In the genomic region with DNA sequence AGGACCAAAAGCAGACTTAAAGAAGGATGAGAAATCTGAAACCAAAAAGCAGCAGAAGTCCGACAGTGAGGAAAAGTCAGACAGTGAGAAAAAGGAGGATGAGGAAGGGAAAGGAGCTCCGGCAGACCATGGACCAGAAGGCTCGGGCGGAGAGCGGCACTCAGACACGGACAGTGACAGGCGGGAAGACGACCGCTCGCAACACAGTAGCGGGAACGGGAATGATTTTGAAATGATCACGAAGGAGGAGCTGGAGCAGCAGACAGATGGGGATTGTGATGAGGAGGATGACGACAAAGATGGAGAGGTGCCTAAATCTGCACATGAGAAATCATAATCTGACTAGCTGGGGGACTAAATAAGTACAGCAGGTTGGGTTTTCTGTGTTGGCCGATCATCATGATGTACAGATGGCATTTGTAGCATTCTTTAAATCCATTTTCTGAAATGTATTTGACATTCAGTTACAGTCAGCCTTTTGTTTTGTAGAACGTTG, we compare ENCODE assay signal across 17 mouse cellular contexts.
"Had no signal": no experiment of that assay in that cellular context is flagged by ENCODE, and none has a peak within 500 bp of the region (broad histone marks: within the 10 kb centered on the region; RNA-seq: fewer than 3 reads in every experiment).

No protein-coding gene starts in this region.

- H3K4me2 ChIP-seq: lung, embryonic 14.5 days; midbrain, embryonic 13.5 days had no signal

- H3K27ac ChIP-seq: kidney, postnatal 0 days; left cerebral cortex, adult 2 months; liver, embryonic 14.5 days; midbrain, embryonic 10.5 days; midbrain, embryonic 13.5 days; stomach, postnatal 0 days had no signal

- DNase-seq: kidney, adult 2 months; kidney, postnatal 25 days; liver, postnatal 0 days; lung, embryonic 14.5 days; lung, postnatal 36 days; thymus, adult 2 months; thymus, postnatal 14 days; thymus, postnatal 4 days had no signal

- ATAC-seq: intestine, postnatal 0 days; liver, postnatal 0 days; lung, postnatal 0 days; midbrain, embryonic 13.5 days had no signal

- H3K9ac ChIP-seq: liver, embryonic 14.5 days; liver, postnatal 0 days; lung, embryonic 14.5 days; midbrain, embryonic 13.5 days had no signal

- H3K9me3 ChIP-seq: megakaryocyte, embryonic 14.5 days; midbrain, embryonic 10.5 days; midbrain, embryonic 13.5 days had no signal

- H3K4me1 ChIP-seq: megakaryocyte, embryonic 14.5 days; midbrain, embryonic 10.5 days; midbrain, embryonic 13.5 days had no signal

- H3K4me3 ChIP-seq: left cerebral cortex, adult 2 months; megakaryocyte, embryonic 14.5 days; midbrain, embryonic 10.5 days; midbrain, embryonic 13.5 days had no signal

- H3K27me3 ChIP-seq: megakaryocyte, embryonic 14.5 days; midbrain, embryonic 13.5 days had no signal
